Mouse (Mus musculus) hindbrain, postnatal 0 days (tissue): ENCODE data around the gene Slc24a3. TPM values are rescaled to one million over a fixed set of nuclear protein-coding genes. Genes with fewer than 3 reads are reported as not detected.
A peak's percentile ranks its signal among the peaks of the same experiment; 100 is the strongest.

ENCODE experiments used
- ATAC-seq: fragments of 200-750 bp; cut with Nextera tagmentation; 2 replicates; pipeline ENCODE4 v1.8.0; 2017; ENCODE audit warnings: mild to moderate bottlenecking, moderate TSS enrichment, moderate library complexity
- DNase-seq: peaks from one replicate; pipeline ENCODE4 v3.0.0-alpha.2; 2015; ENCODE audit warnings: low spot score
- H3K27ac ChIP-seq: fragments of 300-500 bp; sonication (generic); 2 replicates; pipeline ENCODE4 v1.5.1; 2014; ENCODE audit warnings: mild to moderate bottlenecking
- H3K27me3 ChIP-seq: fragments of 300-500 bp; sonication (generic); 2 replicates; pipeline ENCODE4 v1.6.1; 2014; ENCODE audit warnings: low read length, mixed read lengths; ENCODE audit not compliant: insufficient read depth
- H3K36me3 ChIP-seq: fragments of 300-500 bp; sonication (generic); 2 replicates; pipeline ENCODE4 v1.6.1; 2014; ENCODE audit warnings: low read length, mixed read lengths; ENCODE audit not compliant: insufficient read depth
- H3K4me1 ChIP-seq: fragments of 300-500 bp; sonication (generic); 2 replicates; pipeline ENCODE4 v1.6.1; 2014; ENCODE audit warnings: antibody characterized with exemption, low read length, mixed read lengths; ENCODE audit not compliant: insufficient read depth
- H3K4me2 ChIP-seq: fragments of 300-500 bp; sonication (generic); 2 replicates; pipeline ENCODE4 v1.6.1; 2014; ENCODE audit warnings: low read depth, mild to moderate bottlenecking, low read length, moderate library complexity, mixed read lengths
- H3K4me3 ChIP-seq: fragments of 300-500 bp; sonication (generic); 2 replicates; pipeline ENCODE4 v1.5.1; 2014; ENCODE audit warnings: low read length
- H3K9ac ChIP-seq: fragments of 300-500 bp; sonication (generic); replicated peaks from 2 replicates; pipeline ENCODE4 v1.6.1; 2014; ENCODE audit warnings: mild to moderate bottlenecking, low read length, moderate library complexity, mixed read lengths
- H3K9me3 ChIP-seq: fragments of 300-500 bp; sonication (generic); 2 replicates; pipeline ENCODE4 v1.6.1; 2016; ENCODE audit warnings: low read length, mixed read lengths
- CTCF ChIP-seq: IDR thresholded peaks from 2 replicates; pipeline ENCODE4 v1.5.1; 2016; ENCODE audit warnings: antibody characterized with exemption, control low read depth, low read depth
- WGBS: fragments of 180-500 bp; shearing (Covaris S2); extraction: QIAGEN DNeasy Blood & Tissue Kit; methylation state at CpG from one replicate; pipeline ENCODE4 v1.1.7; 2014; 5-methylcytosine and 5-hydroxymethylcytosine counted together
- polyA plus RNA-seq: library from polyadenylated mRNA; unstranded; fragments of >200 nt; fragmentation: Nextera tagmentation; extraction: Ambion mirVana; gene quantifications from 2 replicates; pipeline ENCODE4 v1.2.1, GENCODE M21; 2015
- total RNA-seq: library from RNA; depleted of rRNA; stranded (reverse); fragments of >200 nt; gene quantifications from 2 replicates; pipeline ENCODE4 v1.2.3, GENCODE M21; 2014

Slc24a3 gene
- total and polyA plus RNA-seq, 2 experiments from 2014 or later = 28.5 to 63.3 TPM

GRCm38 (mm10) chr2:145225640-145226039 lies 58.1 kb downstream of the Slc24a3 start:
- Histone ChIP-seq H3K4me3 (no peak overlapping the region), H3K27ac (no peak overlapping the region), H3K9ac (no peak overlapping the region), H3K4me1 (no peaks in the 10 kb centered on the region), H3K27me3 (no peaks in the 10 kb centered on the region), H3K9me3 (no peaks in the 10 kb centered on the region), H3K4me2 (no peak overlapping the region), H3K36me3 (no peaks in the 10 kb centered on the region)
- TF ChIP-seq CTCF = no peak
- no peak for ATAC-seq
- WGBS = 66% methylated on average over 3 of the region's 3 CpGs
- no peak for DNase-seq

- ATAC-seq (no peak), DNase-seq (no peak)
- Histone ChIP-seq H3K9ac (no peak overlapping the region), H3K4me2 (no peak overlapping the region), H3K4me3 (no peak overlapping the region), H3K9me3 (no peaks in the 10 kb centered on the region), H3K27ac (no peak overlapping the region), H3K27me3 (no peaks in the 10 kb centered on the region), H3K4me1 (no peaks in the 10 kb centered on the region), H3K36me3 (no peaks in the 10 kb centered on the region)
- TF ChIP-seq CTCF = no peak
- WGBS = 94% methylated on average over 1 of the region's 1 CpGs
Observed at GRCm38 (mm10) chr2:145226100-145226499, 58.5 kb downstream of the Slc24a3 start.

- Histone ChIP-seq H3K9me3 (no peaks in the 10 kb centered on the region), H3K27me3 (no peaks in the 10 kb centered on the region), H3K27ac (no peak overlapping the region), H3K36me3 (no peaks in the 10 kb centered on the region), H3K4me1 (no peaks in the 10 kb centered on the region), H3K9ac (no peak overlapping the region), H3K4me2 (no peak overlapping the region), H3K4me3 (no peak overlapping the region)
- TF ChIP-seq CTCF = no peak
- ATAC-seq = peak; percentile 43; the same call in 1 of the 2 replicates
- DNase-seq = no peak
- WGBS = 74% methylated on average over 5 of the region's 5 CpGs
Observed at GRCm38 (mm10) chr2:145227351-145227750, 59.8 kb downstream of the Slc24a3 start.

GRCm38 (mm10) chr2:145232764-145233484 lies 65.4 kb downstream of the Slc24a3 start:
- Histone ChIP-seq H3K36me3 (no peaks in the 10 kb centered on the region), H3K4me3 (no peak overlapping the region), H3K4me2 (no peak overlapping the region), H3K4me1 (peaks cover 9% of the 10 kb centered on the region; the same call in 1 of the 2 replicates), H3K27me3 (no peaks in the 10 kb centered on the region), H3K9ac (no peak overlapping the region), H3K9me3 (no peaks in the 10 kb centered on the region), H3K27ac (0 out of 2 replicates have a peak overlapping the region, but pooled peaks have one; percentile 27)
- no peak for TF ChIP-seq CTCF
- WGBS = 54% methylated on average over 6 of the region's 6 CpGs
- ATAC-seq = no peak
- no peak for DNase-seq

- no peak overlapping the region for H3K9ac ChIP-seq
- ATAC-seq (peak; percentile 55), DNase-seq (peak; percentile 52)
- H3K9me3 ChIP-seq = no peaks in the 10 kb centered on the region
- H3K4me3 ChIP-seq = no peak overlapping the region
- H3K4me2 ChIP-seq = no peak overlapping the region
- TF ChIP-seq CTCF = no peak
- H3K27me3 ChIP-seq = no peaks in the 10 kb centered on the region
- H3K27ac ChIP-seq = peak overlapping the region; percentile 27; the same call in 1 of the 2 replicates
- no peaks in the 10 kb centered on the region for H3K36me3 ChIP-seq
- WGBS = 55% methylated on average over 7 of the region's 7 CpGs
- peaks cover 9% of the 10 kb centered on the region; the same call in 1 of the 2 replicates for H3K4me1 ChIP-seq
Observed at GRCm38 (mm10) chr2:145233547-145234398, 66.2 kb downstream of the Slc24a3 start.

- ATAC-seq (no peak), DNase-seq (no peak)
- Histone ChIP-seq H3K27me3 (no peaks in the 10 kb centered on the region), H3K4me2 (no peak overlapping the region), H3K9ac (no peak overlapping the region), H3K9me3 (no peaks in the 10 kb centered on the region), H3K27ac (no peak overlapping the region), H3K4me1 (no peaks in the 10 kb centered on the region), H3K36me3 (no peaks in the 10 kb centered on the region), H3K4me3 (no peak overlapping the region)
- no peak for TF ChIP-seq CTCF
- WGBS = 90% methylated on average over 4 of the region's 4 CpGs
Observed at GRCm38 (mm10) chr2:145246384-145246783, 78.8 kb downstream of the Slc24a3 start.
